Mouse (Mus musculus): ENCODE measurements around the gene Lysmd4. TPM values are rescaled to one million over a fixed set of nuclear protein-coding genes. Genes with fewer than 3 reads are reported as not detected.

Gene Lysmd4
- polyA plus RNA-seq, 1 experiment from 2014 or later, result 18.2 TPM

GRCm38 (mm10) chr7:67304937-67305336 lies 82.6 kb downstream of the Lysmd4 start:
- no peak overlapping the region for H3K4me3 ChIP-seq (replicated peaks)
- H3K4me1 ChIP-seq, result no peaks in the 10 kb centered on the region
- ATAC-seq (ENCODE audit: low FRiP score), result no peak
- 87% methylated on average over 3 of the region's 3 CpGs for WGBS
- H3K27ac ChIP-seq, result no peak overlapping the region
- no peak overlapping the region for H3K4me2 ChIP-seq
- H3K9me3 ChIP-seq, result no peaks in the 10 kb centered on the region
- H3K9ac ChIP-seq, result no peak overlapping the region
- 0 out of 2 replicates have a peak, but pooled peaks cover 4% of the 10 kb centered on the region for H3K36me3 ChIP-seq (replicated peaks)
- no peaks in the 10 kb centered on the region for H3K27me3 ChIP-seq

DNA sequence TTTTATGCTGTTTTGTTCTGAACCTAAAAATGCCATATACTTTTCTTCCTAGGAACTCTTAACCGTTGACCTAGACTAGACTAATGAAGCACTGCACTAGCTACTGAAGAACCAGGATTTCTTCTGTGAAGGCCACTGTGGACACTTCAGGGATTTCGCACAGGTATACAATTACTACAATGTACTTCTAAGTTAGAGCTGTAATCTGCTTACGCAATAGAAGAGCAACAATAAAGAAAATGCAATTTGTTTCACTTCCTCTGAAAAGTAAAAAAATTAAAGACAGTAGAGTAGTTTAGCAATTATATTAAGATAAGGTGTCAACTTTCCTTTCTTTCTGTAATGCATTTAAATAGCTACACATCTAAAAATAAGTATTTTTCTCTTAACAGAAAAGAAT lies 84.7 kb downstream of the Lysmd4 start:
- no peaks in the 10 kb centered on the region for H3K9me3 ChIP-seq
- no peaks in the 10 kb centered on the region for H3K4me1 ChIP-seq
- WGBS, result 96% methylated on average over 3 of the region's 3 CpGs
- H3K4me2 ChIP-seq, result no peak overlapping the region
- no peaks in the 10 kb centered on the region for H3K27me3 ChIP-seq
- no peak overlapping the region for H3K27ac ChIP-seq
- H3K4me3 ChIP-seq (replicated peaks), result no peak overlapping the region
- 0 out of 2 replicates have a peak, but pooled peaks cover 4% of the 10 kb centered on the region for H3K36me3 ChIP-seq (replicated peaks)
- no peak for ATAC-seq (ENCODE audit: low FRiP score)
- H3K9ac ChIP-seq, result no peak overlapping the region

DNA sequence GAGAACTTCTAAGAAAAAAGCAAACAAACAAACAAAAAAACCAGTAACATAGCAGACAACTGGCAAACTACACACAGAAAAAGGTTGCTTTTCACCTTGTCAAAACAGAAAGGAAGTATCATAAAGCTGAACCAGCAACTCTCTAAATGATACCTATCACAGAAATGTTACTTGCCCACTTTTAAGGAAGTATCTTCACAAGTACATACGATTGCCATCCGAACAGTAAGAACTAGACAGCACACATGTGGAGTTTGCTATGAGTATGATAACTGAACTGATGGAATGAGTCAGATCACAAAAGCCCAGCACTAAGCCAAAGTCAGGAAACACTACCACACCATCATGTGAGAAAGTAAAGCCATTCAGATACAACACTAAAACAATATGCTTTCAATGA lies 85.8 kb downstream of the Lysmd4 start:
- Histone ChIP-seq H3K4me3 (replicated peaks) (no peak overlapping the region), H3K36me3 (replicated peaks) (0 out of 2 replicates have a peak, but pooled peaks cover 4% of the 10 kb centered on the region), H3K9me3 (no peaks in the 10 kb centered on the region), H3K9ac (no peak overlapping the region), H3K4me2 (no peak overlapping the region), H3K4me1 (no peaks in the 10 kb centered on the region), H3K27ac (no peak overlapping the region), H3K27me3 (no peaks in the 10 kb centered on the region)
- ATAC-seq (ENCODE audit: low FRiP score), result no peak
- 96% methylated on average over 2 of the region's 2 CpGs for WGBS

DNA sequence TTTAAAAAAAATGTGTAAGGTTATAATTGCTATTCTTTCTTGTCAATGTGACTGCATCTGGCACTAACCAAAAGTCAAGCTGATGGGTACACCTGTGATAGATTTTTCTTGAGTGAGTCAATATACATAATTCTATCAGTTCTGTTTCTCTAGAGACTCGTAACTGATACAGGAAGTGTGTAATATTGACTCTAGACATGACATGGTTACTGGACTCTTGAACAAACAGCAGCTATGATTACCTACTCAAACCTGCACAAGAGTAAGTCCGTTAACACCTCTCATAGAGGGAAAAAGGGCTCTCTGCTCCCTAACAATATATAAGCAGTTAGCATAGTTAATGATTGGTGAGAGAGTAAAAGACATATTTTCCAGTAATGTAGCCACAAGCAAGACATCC lies 87.8 kb downstream of the Lysmd4 start:
- no peaks in the 10 kb centered on the region for H3K36me3 ChIP-seq (replicated peaks)
- H3K4me2 ChIP-seq, result no peak overlapping the region
- no peak overlapping the region for H3K27ac ChIP-seq
- H3K4me3 ChIP-seq (replicated peaks), result no peak overlapping the region
- 96% methylated on average over 2 of the region's 2 CpGs for WGBS
- no peaks in the 10 kb centered on the region for H3K9me3 ChIP-seq
- no peak overlapping the region for H3K9ac ChIP-seq
- ATAC-seq (ENCODE audit: low FRiP score), result no peak
- H3K4me1 ChIP-seq, result no peaks in the 10 kb centered on the region
- H3K27me3 ChIP-seq, result no peaks in the 10 kb centered on the region

GRCm38 (mm10) chr7:67313200-67313599 lies 90.9 kb downstream of the Lysmd4 start:
- WGBS, result 92% methylated on average over 3 of the region's 3 CpGs
- H3K9ac ChIP-seq, result no peak overlapping the region
- H3K9me3 ChIP-seq, result no peaks in the 10 kb centered on the region
- no peak overlapping the region for H3K4me3 ChIP-seq (replicated peaks)
- no peak for ATAC-seq (ENCODE audit: low FRiP score)
- H3K27me3 ChIP-seq, result no peaks in the 10 kb centered on the region
- no peaks in the 10 kb centered on the region for H3K4me1 ChIP-seq
- H3K4me2 ChIP-seq, result no peak overlapping the region
- no peak overlapping the region for H3K27ac ChIP-seq
- H3K36me3 ChIP-seq (replicated peaks), result no peaks in the 10 kb centered on the region; the same call in 1 of the 2 replicates

DNA sequence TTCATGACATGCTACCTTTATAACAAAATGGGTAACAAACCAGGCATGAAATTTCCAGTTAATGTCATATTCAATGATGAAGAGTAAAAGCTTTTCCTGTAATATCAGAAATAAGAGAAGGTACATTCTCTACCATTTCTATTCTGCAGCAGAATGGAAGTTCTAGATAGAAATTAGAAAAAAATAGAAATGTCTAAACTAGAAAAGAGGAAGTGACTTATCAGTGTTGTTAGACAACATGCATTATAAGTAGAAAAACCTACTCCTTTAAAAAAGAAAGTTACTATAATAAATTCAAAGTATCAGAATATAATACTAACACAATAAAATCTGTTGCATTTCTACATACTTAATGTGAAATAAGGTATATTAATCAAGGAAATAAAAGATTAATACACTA lies 96.4 kb downstream of the Lysmd4 start:
- ATAC-seq (ENCODE audit: low FRiP score), result no peak
- H3K4me1 ChIP-seq, result no peaks in the 10 kb centered on the region
- no peak overlapping the region for H3K27ac ChIP-seq
- H3K4me3 ChIP-seq (replicated peaks), result no peak overlapping the region
- H3K9me3 ChIP-seq, result no peaks in the 10 kb centered on the region
- H3K36me3 ChIP-seq (replicated peaks), result no peaks in the 10 kb centered on the region; the same call in 1 of the 2 replicates
- H3K9ac ChIP-seq, result no peak overlapping the region
- no peak overlapping the region for H3K4me2 ChIP-seq
- no peaks in the 10 kb centered on the region for H3K27me3 ChIP-seq

- WGBS, result 86% methylated on average over 1 of the region's 1 CpGs
- no peak for ATAC-seq (ENCODE audit: low FRiP score)
These were observed 98.0 kb downstream of the Lysmd4 start for GRCm38 (mm10) chr7:67320359-67320758.

DNA sequence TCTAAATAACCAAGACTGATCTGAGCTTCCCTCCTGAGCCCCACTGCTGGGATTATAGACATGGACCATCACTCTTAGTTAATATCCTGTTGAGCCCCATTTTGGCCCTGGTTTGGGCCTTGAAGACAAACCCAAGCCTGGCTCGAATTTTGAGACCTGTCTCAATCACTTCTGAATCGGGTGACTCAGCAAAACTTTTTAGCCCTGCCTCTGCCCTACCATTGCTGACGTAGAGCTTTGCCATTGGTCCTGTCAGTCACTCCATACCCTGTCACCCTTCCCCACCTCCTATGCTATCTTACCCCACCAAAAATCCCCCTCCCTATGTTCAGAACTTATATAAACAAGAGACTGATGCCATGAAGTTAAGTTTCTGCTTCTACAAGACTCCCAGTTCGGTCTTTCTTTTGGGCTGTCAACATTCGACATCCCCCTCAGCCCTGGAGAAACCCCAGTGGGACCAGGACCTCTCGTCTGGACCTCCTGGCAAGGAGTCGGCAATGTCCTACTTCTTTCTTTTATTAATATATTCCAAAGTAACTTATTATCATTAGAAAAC lies 119.8 kb downstream of the Lysmd4 start:
- Histone ChIP-seq H3K27me3 (no peaks in the 10 kb centered on the region), H3K9ac (no peak overlapping the region), H3K4me2 (no peak overlapping the region), H3K9me3 (no peaks in the 10 kb centered on the region), H3K27ac (no peak overlapping the region), H3K36me3 (replicated peaks) (no peaks in the 10 kb centered on the region; the same call in 1 of the 2 replicates), H3K4me1 (no peaks in the 10 kb centered on the region), H3K4me3 (replicated peaks) (no peak overlapping the region)
- no peak for ATAC-seq (ENCODE audit: low FRiP score)
- WGBS, result 90% methylated on average over 7 of the region's 7 CpGs

More at GRCm38 (mm10) chr7:67320359-67320758, 98.0 kb downstream of the Lysmd4 start:
- no peaks in the 10 kb centered on the region; the same call in 1 of the 2 replicates for H3K36me3 ChIP-seq (replicated peaks)
- H3K4me1 ChIP-seq, result no peaks in the 10 kb centered on the region
- H3K4me2 ChIP-seq, result no peak overlapping the region
- H3K9me3 ChIP-seq, result no peaks in the 10 kb centered on the region
- no peak overlapping the region for H3K4me3 ChIP-seq (replicated peaks)
- H3K27ac ChIP-seq, result no peak overlapping the region
- H3K27me3 ChIP-seq, result no peaks in the 10 kb centered on the region
- H3K9ac ChIP-seq, result no peak overlapping the region

DNA sequence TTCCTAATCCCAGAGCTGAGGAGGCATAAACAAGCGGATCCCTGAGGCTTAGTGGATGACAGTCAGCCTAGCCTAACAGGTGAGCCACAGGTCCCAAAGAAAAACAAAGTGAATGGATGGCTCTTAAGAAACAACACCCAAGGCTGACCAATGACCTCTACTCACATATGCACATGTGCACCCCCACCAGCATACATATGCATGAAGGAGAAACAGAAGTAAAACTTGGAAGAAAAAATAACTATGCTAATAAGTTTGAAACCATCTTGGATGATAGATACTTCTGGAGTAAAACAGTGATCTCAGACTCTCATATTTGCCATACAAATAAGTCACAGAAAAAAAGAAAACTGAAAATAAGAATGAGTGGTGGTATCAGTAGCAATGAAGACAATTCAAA lies 122.1 kb downstream of the Lysmd4 start:
- WGBS, result 88% methylated on average over 1 of the region's 1 CpGs
- H3K4me3 ChIP-seq (replicated peaks), result no peak overlapping the region
- no peak overlapping the region for H3K9ac ChIP-seq
- H3K4me1 ChIP-seq, result no peaks in the 10 kb centered on the region
- H3K36me3 ChIP-seq (replicated peaks), result no peaks in the 10 kb centered on the region; the same call in 1 of the 2 replicates
- H3K27me3 ChIP-seq, result no peaks in the 10 kb centered on the region
- ATAC-seq (ENCODE audit: low FRiP score), result no peak
- H3K27ac ChIP-seq, result no peak overlapping the region
- no peak overlapping the region for H3K4me2 ChIP-seq
- no peaks in the 10 kb centered on the region for H3K9me3 ChIP-seq

DNA sequence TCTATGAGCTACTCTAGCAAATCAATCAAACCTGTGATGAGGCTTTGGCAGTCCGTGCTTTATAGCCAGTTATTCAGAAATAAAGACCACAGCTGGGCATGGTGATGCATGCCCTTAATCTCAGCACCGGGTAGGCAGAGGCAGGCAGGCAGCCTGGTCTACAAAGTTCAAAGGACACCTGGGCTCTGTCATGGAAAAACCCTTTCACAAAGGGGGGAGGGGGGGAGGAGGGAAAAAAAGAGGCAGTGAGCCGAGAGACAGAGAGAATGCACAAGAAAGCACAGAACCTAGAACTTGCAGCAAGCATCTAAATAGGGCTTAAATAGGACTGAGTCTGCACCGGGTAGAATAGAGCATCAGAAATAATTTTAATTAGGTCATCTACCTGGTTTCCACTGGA lies 130.6 kb downstream of the Lysmd4 start:
- 78% methylated on average over 4 of the region's 4 CpGs for WGBS
- peaks cover 15% of the 10 kb centered on the region for H3K9me3 ChIP-seq
- no peak overlapping the region for H3K27ac ChIP-seq
- H3K4me1 ChIP-seq, result no peaks in the 10 kb centered on the region
- peaks cover 6% of the 10 kb centered on the region; the same call in 1 of the 2 replicates for H3K36me3 ChIP-seq (replicated peaks)
- H3K27me3 ChIP-seq, result no peaks in the 10 kb centered on the region
- no peak overlapping the region for H3K9ac ChIP-seq
- H3K4me3 ChIP-seq (replicated peaks), result no peak overlapping the region
- no peak overlapping the region for H3K4me2 ChIP-seq
- no peak for ATAC-seq (ENCODE audit: low FRiP score)

DNA sequence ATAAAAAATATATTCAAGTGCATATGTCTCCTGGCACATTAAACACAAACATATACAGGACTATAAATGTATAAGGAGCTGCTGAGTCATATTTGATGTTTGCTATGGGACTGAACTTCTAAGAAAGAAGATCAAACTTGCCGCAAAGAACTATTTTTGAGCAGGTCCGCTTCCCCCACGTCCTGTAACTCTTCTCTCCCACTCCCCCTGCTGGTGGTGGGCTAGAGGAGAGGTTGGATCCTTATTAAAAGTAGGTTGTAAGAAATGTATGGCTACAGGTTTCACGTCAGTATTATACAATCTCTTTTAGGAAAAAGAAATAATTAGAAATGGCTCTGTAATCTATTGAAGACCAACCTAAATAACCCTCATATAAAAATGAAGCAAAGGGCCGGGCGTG lies 131.3 kb downstream of the Lysmd4 start:
- no peaks in the 10 kb centered on the region for H3K4me1 ChIP-seq
- ATAC-seq (ENCODE audit: low FRiP score), result no peak
- no peak overlapping the region for H3K9ac ChIP-seq
- no peak overlapping the region for H3K4me3 ChIP-seq (replicated peaks)
- peaks cover 6% of the 10 kb centered on the region; the same call in 1 of the 2 replicates for H3K36me3 ChIP-seq (replicated peaks)
- 87% methylated on average over 6 of the region's 6 CpGs for WGBS
- H3K27ac ChIP-seq, result no peak overlapping the region
- H3K27me3 ChIP-seq, result no peaks in the 10 kb centered on the region
- peaks cover 15% of the 10 kb centered on the region for H3K9me3 ChIP-seq
- no peak overlapping the region for H3K4me2 ChIP-seq

DNA sequence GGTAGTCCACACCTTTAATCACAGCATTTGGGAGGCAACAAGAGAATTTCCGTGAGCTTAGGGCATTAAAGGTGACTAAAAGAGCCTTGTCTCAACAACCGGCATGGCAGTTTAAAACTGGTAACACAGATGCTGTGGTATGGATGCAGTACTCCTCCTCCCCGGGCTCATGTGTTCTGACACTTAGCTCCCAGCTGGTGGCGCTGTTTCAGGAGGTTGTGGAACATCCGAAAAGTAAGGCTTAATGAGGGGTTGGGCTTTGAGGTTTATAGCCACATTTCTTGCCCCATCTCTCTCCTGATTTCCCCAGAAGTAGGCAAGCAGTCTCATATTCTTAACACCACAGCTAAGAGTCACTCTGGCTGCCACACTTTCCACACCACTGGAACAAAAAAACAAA lies 133.5 kb downstream of the Lysmd4 start:
- Histone ChIP-seq H3K9ac (no peak overlapping the region), H3K27ac (no peak overlapping the region), H3K9me3 (peaks cover 15% of the 10 kb centered on the region), H3K4me1 (peaks cover 5% of the 10 kb centered on the region; the same call in 1 of the 2 replicates), H3K4me2 (no peak overlapping the region), H3K4me3 (replicated peaks) (no peak overlapping the region), H3K36me3 (replicated peaks) (peaks cover 6% of the 10 kb centered on the region; the same call in 1 of the 2 replicates), H3K27me3 (no peaks in the 10 kb centered on the region)
- ATAC-seq (ENCODE audit: low FRiP score), result no peak
- WGBS, result 91% methylated on average over 5 of the region's 5 CpGs

All from forebrain, embryonic 12.5 days (tissue).